Mouse (Mus musculus) CH12.LX (cell line): Measurements from ENCODE around the gene Tmem176a. TPM values are rescaled to one million over a fixed set of nuclear protein-coding genes. Genes with fewer than 3 reads are reported as not detected.

Experiments
- DNase-seq: peaks from one replicate; pipeline ENCODE4 v3.0.0-alpha.2; 2013; ENCODE audit errors: extremely low read depth
- H3K27ac ChIP-seq: 2 replicates; pipeline ENCODE4 v1.5.1; 2012; ENCODE audit warnings: low read depth, mild to moderate bottlenecking, control low read depth, moderate library complexity; ENCODE audit not compliant: insufficient read depth
- H3K27me3 ChIP-seq: replicated peaks from 2 replicates; pipeline ENCODE3; 2012; ENCODE audit warnings: inconsistent platforms
- H3K36me3 ChIP-seq, 2 experiments: replicated peaks in 1 of 2; 2 replicates each; pipeline versions ENCODE3 to v1.6.1; 2012; ENCODE audit warnings: inconsistent platforms in 1 of 2, low read length in 1 of 2, mild to moderate bottlenecking in 1 of 2, mixed read lengths in 1 of 2, moderate library complexity in 1 of 2; ENCODE audit not compliant: control insufficient read depth in 1 of 2, insufficient read depth in 1 of 2
- H3K4me1 ChIP-seq, 2 experiments: 2 replicates each; pipeline ENCODE4 v1.6.1; 2012; ENCODE audit warnings: inconsistent platforms in 1 of 2, moderate library complexity in 1 of 2; ENCODE audit not compliant: insufficient read depth in 2 of 2, control insufficient read depth in 1 of 2
- H3K4me2 ChIP-seq: 2 replicates; pipeline ENCODE4 v1.6.1; 2012; ENCODE audit warnings: low read depth, mild to moderate bottlenecking, control low read depth; ENCODE audit not compliant: poor library complexity, insufficient read depth, severe bottlenecking
- H3K4me3 ChIP-seq, 3 experiments: fragments of 150-350 bp in 1 of 3; sonication (generic) in 1 of 3; replicated peaks in 1 of 3; 2 replicates each; pipeline versions ENCODE3 to v1.5.1; 2011 to 2012; ENCODE audit warnings: low read depth in 2 of 3, low read length in 2 of 3, mild to moderate bottlenecking in 2 of 3, moderate library complexity in 2 of 3, control low read depth in 1 of 3, improper control_type of control experiment in 1 of 3, inconsistent platforms in 1 of 3, mixed read lengths in 1 of 3; ENCODE audit not compliant: poor library complexity in 1 of 3
- H3K79me2 ChIP-seq: replicated peaks from 2 replicates; pipeline ENCODE4 v1.6.1; 2012; ENCODE audit warnings: mild to moderate bottlenecking, moderate library complexity; ENCODE audit not compliant: control insufficient read depth, poor library complexity, insufficient read depth, severe bottlenecking; ENCODE audit errors: extremely low read depth
- H3K9ac ChIP-seq: 2 replicates; pipeline ENCODE4 v1.6.1; 2012; ENCODE audit warnings: low read depth, mild to moderate bottlenecking, control low read depth, moderate library complexity; ENCODE audit not compliant: insufficient read depth
- H3K9me3 ChIP-seq: replicated peaks from 2 replicates; pipeline ENCODE3; 2012; ENCODE audit warnings: low read length, inconsistent platforms, mixed read lengths
- CHD1 ChIP-seq: IDR thresholded peaks from 2 replicates; pipeline ENCODE4 v1.6.1; 2012; ENCODE audit warnings: low read depth, low read length, improper control_type of control experiment, inconsistent platforms
- CTCF ChIP-seq, 2 experiments: IDR thresholded peaks in 1 of 2; conservative IDR thresholded peaks in 1 of 2; 2 replicates each; pipeline ENCODE4 v1.5.1; 2011 to 2012; ENCODE audit warnings: low read depth in 2 of 2, low read length in 2 of 2, improper control_type of control experiment in 1 of 2, inconsistent platforms in 1 of 2, mild to moderate bottlenecking in 1 of 2, moderate library complexity in 1 of 2
- E2F4 ChIP-seq: IDR thresholded peaks from 2 replicates; pipeline ENCODE4 v1.6.1; 2011; ENCODE audit warnings: low read depth, low read length, improper control_type of control experiment; ENCODE audit not compliant: insufficient replicate concordance
- ELF1 ChIP-seq: IDR thresholded peaks from 2 replicates; pipeline ENCODE4 v1.6.1; 2014; ENCODE audit warnings: low read depth, mild to moderate bottlenecking, inconsistent platforms, low read length, improper control_type of control experiment
- ETS1 ChIP-seq: conservative IDR thresholded peaks from 2 replicates; pipeline ENCODE4 v1.6.1; 2012; ENCODE audit warnings: low read depth, mild to moderate bottlenecking, inconsistent platforms, low read length, improper control_type of control experiment, moderate library complexity
- KAT2A ChIP-seq: IDR thresholded peaks from 2 replicates; pipeline ENCODE4 v1.6.1; 2012; ENCODE audit warnings: low read length, improper control_type of control experiment, inconsistent platforms; ENCODE audit not compliant: insufficient replicate concordance
- MAFK ChIP-seq: IDR thresholded peaks from 2 replicates; pipeline ENCODE4 v1.6.1; 2011; ENCODE audit warnings: low read length, improper control_type of control experiment; ENCODE audit not compliant: insufficient replicate concordance
- MAZ ChIP-seq: IDR thresholded peaks from 2 replicates; pipeline ENCODE4 v1.6.1; 2012; ENCODE audit warnings: low read depth, mild to moderate bottlenecking, inconsistent platforms, low read length, improper control_type of control experiment, moderate library complexity
- MYC ChIP-seq: IDR thresholded peaks from 2 replicates; pipeline ENCODE4 v1.6.1; 2011; ENCODE audit warnings: low read depth, mild to moderate bottlenecking, improper control_type of control experiment, low read length
- RCOR1 ChIP-seq: conservative IDR thresholded peaks from 2 replicates; pipeline ENCODE4 v1.6.1; 2012; ENCODE audit warnings: low read depth, mild to moderate bottlenecking, inconsistent platforms, low read length, improper control_type of control experiment
- TBP ChIP-seq: conservative IDR thresholded peaks from 2 replicates; pipeline ENCODE4 v1.6.1; 2011; ENCODE audit warnings: low read depth, low read length, improper control_type of control experiment
- TCF12 ChIP-seq: IDR thresholded peaks from 2 replicates; pipeline ENCODE4 v1.6.1; 2014; ENCODE audit warnings: low read depth, mild to moderate bottlenecking, inconsistent platforms, low read length, improper control_type of control experiment
- USF1 ChIP-seq: IDR thresholded peaks from 2 replicates; pipeline ENCODE4 v1.6.1; 2014; ENCODE audit warnings: low read depth, mild to moderate bottlenecking, inconsistent platforms, low read length, improper control_type of control experiment
- ZC3H11A ChIP-seq: IDR thresholded peaks from 2 replicates; pipeline ENCODE4 v1.6.1; 2012; ENCODE audit warnings: low read depth, mild to moderate bottlenecking, inconsistent platforms, low read length, improper control_type of control experiment
- ZMIZ1 ChIP-seq: IDR thresholded peaks from 2 replicates; pipeline ENCODE4 v1.6.1; 2012; ENCODE audit warnings: low read depth, mild to moderate bottlenecking, inconsistent platforms, low read length, improper control_type of control experiment
- ZNF384 ChIP-seq: IDR thresholded peaks from 2 replicates; pipeline ENCODE4 v1.6.1; 2012; ENCODE audit warnings: low read depth, low read length, improper control_type of control experiment, inconsistent platforms
- dilution Hi-C: fragments of 300-500 bp; cut with MboI; formaldehyde crosslinking; loops from 2 replicates; pipeline ENCODE4 v1.14.3; 2020; ENCODE audit warnings: low sequenced_read_pairs; ENCODE audit not compliant: extremely low pct_unique_long_range_greater_than_20kb, extremely low pct_ligation_motif_present
- in situ Hi-C: fragments of 300-500 bp; cut with MboI; formaldehyde crosslinking; loops from 3 replicates; pipeline ENCODE4 v1.14.3; 2019; ENCODE audit warnings: low sequenced_read_pairs, low pct_ligation_motif_present, low pct_unique_long_range_greater_than_20kb, mixed read lengths
- polyA plus RNA-seq: library from polyadenylated mRNA; unstranded; fragments of >175 nt; gene quantifications from 2 replicates; pipeline ENCODE4 v1.2.1, GENCODE M21; 2012; ENCODE audit warnings: low read depth; ENCODE audit not compliant: insufficient read length
- total RNA-seq, 2 experiments: library from RNA; depleted of rRNA; stranded (reverse); fragments of 300-350 nt in 1 of 2; fragments of >200 nt in 1 of 2; gene quantifications; 2 replicates each; pipeline ENCODE4 v1.2.3; 2012 to 2014

The Tmem176a gene
- total and polyA plus RNA-seq, 3 experiments, result 27.2 to 58.0 (median 34.6) TPM

DNA sequence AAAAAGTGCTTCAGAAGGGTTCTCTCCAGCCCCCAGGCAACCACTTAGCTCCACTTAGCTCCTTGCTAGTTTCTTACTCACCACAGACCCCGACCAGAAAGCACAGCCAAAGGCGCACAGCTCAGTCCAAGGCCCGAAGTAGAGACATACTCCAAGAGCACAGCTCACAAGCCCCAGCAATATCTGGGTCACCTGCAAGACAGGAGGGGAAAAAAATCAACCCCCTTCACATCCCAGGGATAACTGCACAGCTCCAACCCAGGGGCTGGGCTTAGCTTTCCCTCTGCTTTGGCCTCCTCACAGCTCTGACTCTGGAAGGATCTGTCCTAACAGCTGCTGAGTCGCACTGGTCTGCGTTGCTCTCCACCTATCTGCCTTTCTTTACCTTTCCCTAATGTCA, 4.6 kb upstream of the Tmem176a start:
- H3K27ac ChIP-seq, result no peak overlapping the region
- no peak overlapping the region for H3K4me3 ChIP-seq
- no peak for DNase-seq
- TF ChIP-seq ETS1 (no peak), MAZ (no peak), E2F4 (no peak), ZMIZ1 (no peak)
- dilution Hi-C loops, result no loop called here
- H3K4me1 ChIP-seq, result peaks cover 2 to 85% of the 10 kb centered on the region in 2 experiments
- no peak overlapping the region for H3K9ac ChIP-seq
- H3K36me3 ChIP-seq, result peaks cover 3 to 66% of the 10 kb centered on the region in 2 experiments
- no peak overlapping the region for H3K4me2 ChIP-seq
- no peaks in the 10 kb centered on the region for H3K79me2 ChIP-seq
- H3K27me3 ChIP-seq, result no peaks in the 10 kb centered on the region
- H3K9me3 ChIP-seq, result no peaks in the 10 kb centered on the region
- in situ Hi-C loops, result no loop called here

- H3K4me3 ChIP-seq, result no peak overlapping the region
- H3K4me2 ChIP-seq, result no peak overlapping the region
- dilution Hi-C loops, result no loop called here
- peaks cover 7 to 85% of the 10 kb centered on the region in 2 experiments for H3K4me1 ChIP-seq
- no peaks in the 10 kb centered on the region for H3K27me3 ChIP-seq
- in situ Hi-C loops, result no loop called here
- peaks cover 3 to 66% of the 10 kb centered on the region in 2 experiments for H3K36me3 ChIP-seq
- no peak overlapping the region for H3K27ac ChIP-seq
- no peaks in the 10 kb centered on the region for H3K79me2 ChIP-seq
- H3K9ac ChIP-seq, result no peak overlapping the region
- no peak for TF ChIP-seq TBP
- no peak for TF ChIP-seq MAFK
- TF ChIP-seq ELF1, result no peak
- no peak for TF ChIP-seq MYC
- TF ChIP-seq CTCF (conservative IDR thresholded peaks at IDR 0.05 in 1 of 2, IDR thresholded peaks at IDR 0.05 in 1 of 2; ENCODE audit: low read depth in 2 of 2, low read length in 2 of 2), result no peak
- TF ChIP-seq ZNF384, result no peak
- no peak for TF ChIP-seq ZC3H11A
- TF ChIP-seq TCF12, result no peak
- no peak for TF ChIP-seq MAZ
- no peak for TF ChIP-seq RCOR1
- no peak for TF ChIP-seq CHD1
- no peak for TF ChIP-seq KAT2A
- no peak for TF ChIP-seq E2F4
- TF ChIP-seq USF1, result no peak
- DNase-seq, result no peak
- H3K9me3 ChIP-seq, result no peaks in the 10 kb centered on the region
Measured at GRCm38 (mm10) chr6:48837516-48837915, 3.2 kb upstream of the Tmem176a start.
